Mouse (Mus musculus) bone marrow, adult 2 months (tissue): ENCODE measurements around the gene Pcdh15. TPM values are rescaled to one million over a fixed set of nuclear protein-coding genes. Genes with fewer than 3 reads are reported as not detected.

Experiments used
- H3K27ac ChIP-seq: fragments of 200-500 bp; 2 replicates; pipeline ENCODE4 v1.5.1; 2012; ENCODE audit warnings: low read depth, mild to moderate bottlenecking, control low read depth, inconsistent platforms, low read length; ENCODE audit not compliant: control insufficient read depth, poor library complexity, insufficient read depth
- H3K4me1 ChIP-seq: fragments of 200-500 bp; 2 replicates; pipeline ENCODE4 v1.6.1; 2011; ENCODE audit warnings: low read length; ENCODE audit not compliant: control insufficient read depth, insufficient read depth
- H3K4me3 ChIP-seq: fragments of 200-500 bp; replicated peaks from 2 replicates; pipeline ENCODE3; 2011; ENCODE audit warnings: mild to moderate bottlenecking, low read depth, low read length, control low read depth; ENCODE audit not compliant: control insufficient read depth
- CTCF ChIP-seq: fragments of 200-500 bp; IDR thresholded peaks from 2 replicates; pipeline ENCODE4 v1.5.1; 2011; ENCODE audit warnings: low read length, control low read depth; ENCODE audit not compliant: control insufficient read depth, insufficient read depth
- POLR2A ChIP-seq: fragments of 200-500 bp; IDR thresholded peaks from 2 replicates; pipeline ENCODE4 v1.6.1; 2011; ENCODE audit warnings: low read depth, mild to moderate bottlenecking, control low read depth, low read length, borderline replicate concordance; ENCODE audit not compliant: control insufficient read depth
- WGBS: fragments of 180-500 bp; shearing (Covaris S2); methylation state at CpG from one replicate; pipeline ENCODE4 v1.1.7; 2018; 5-methylcytosine and 5-hydroxymethylcytosine counted together
- polyA plus RNA-seq: library from polyadenylated mRNA; stranded (reverse); fragments of >200 nt; gene quantifications from 2 replicates; pipeline ENCODE4 v1.2.4, GENCODE M21; 2011; ENCODE audit warnings: low replicate concordance; ENCODE audit not compliant: missing spikeins, insufficient read depth, insufficient read length

The Pcdh15 gene
- polyA plus RNA-seq, 1 experiment = 0.47 TPM

GRCm38 (mm10) chr10:73700519-73701286 is 601.6 kb downstream of the Pcdh15 start:
- TF ChIP-seq POLR2A = no peak
- no peak for TF ChIP-seq CTCF
- no peaks in the 10 kb centered on the region for H3K4me1 ChIP-seq
- 66% methylated on average over 5 of the region's 5 CpGs for WGBS
- no peak overlapping the region for H3K27ac ChIP-seq
- H3K4me3 ChIP-seq = no peak overlapping the region

- H3K4me1 ChIP-seq = no peaks in the 10 kb centered on the region
- H3K27ac ChIP-seq = no peak overlapping the region
- H3K4me3 ChIP-seq = no peak overlapping the region
- WGBS = 73% methylated on average over 7 of the region's 7 CpGs
- TF ChIP-seq CTCF = no peak
- TF ChIP-seq POLR2A = no peak
Observed at GRCm38 (mm10) chr10:73725566-73726240, 626.6 kb downstream of the Pcdh15 start.

- Histone ChIP-seq H3K4me3 (no peak overlapping the region), H3K27ac (no peak overlapping the region), H3K4me1 (no peaks in the 10 kb centered on the region)
- 81% methylated on average over 7 of the region's 7 CpGs for WGBS
- TF ChIP-seq POLR2A = no peak
- TF ChIP-seq CTCF = no peak
Observed at GRCm38 (mm10) chr10:73733246-73733645, 634.1 kb downstream of the Pcdh15 start.

- 58% methylated on average over 2 of the region's 2 CpGs for WGBS
- no peaks in the 10 kb centered on the region for H3K4me1 ChIP-seq
- TF ChIP-seq CTCF (no peak), POLR2A (no peak)
- no peak overlapping the region for H3K4me3 ChIP-seq
- H3K27ac ChIP-seq = no peak overlapping the region
Observed at GRCm38 (mm10) chr10:73749021-73749420, 649.9 kb downstream of the Pcdh15 start.

GRCm38 (mm10) chr10:73753876-73754275 is 654.7 kb downstream of the Pcdh15 start:
- TF ChIP-seq POLR2A (no peak), CTCF (no peak)
- Histone ChIP-seq H3K4me1 (no peaks in the 10 kb centered on the region), H3K27ac (no peak overlapping the region), H3K4me3 (no peak overlapping the region)
- WGBS = 37% methylated on average over 3 of the region's 3 CpGs

- TF ChIP-seq POLR2A (no peak), CTCF (no peak)
- WGBS = 56% methylated on average over 4 of the region's 4 CpGs
- H3K27ac ChIP-seq = no peak overlapping the region
- no peaks in the 10 kb centered on the region for H3K4me1 ChIP-seq
- H3K4me3 ChIP-seq = no peak overlapping the region
Observed at GRCm38 (mm10) chr10:73782945-73783344, 683.8 kb downstream of the Pcdh15 start.

GRCm38 (mm10) chr10:73788163-73788562 is 689.0 kb downstream of the Pcdh15 start:
- WGBS = 75% methylated on average over 3 of the region's 3 CpGs
- no peak for TF ChIP-seq POLR2A
- no peak for TF ChIP-seq CTCF
- H3K4me1 ChIP-seq = no peaks in the 10 kb centered on the region
- no peak overlapping the region for H3K4me3 ChIP-seq
- no peak overlapping the region for H3K27ac ChIP-seq

- H3K27ac ChIP-seq = no peak overlapping the region
- no peak overlapping the region for H3K4me3 ChIP-seq
- TF ChIP-seq CTCF (no peak), POLR2A (no peak)
- 84% methylated on average over 4 of the region's 4 CpGs for whole genome bisulfite sequencing
- H3K4me1 ChIP-seq = no peaks in the 10 kb centered on the region
Observed at GRCm38 (mm10) chr10:73805069-73805468, 705.9 kb downstream of the Pcdh15 start.
